Mouse (Mus musculus) liver, embryonic 13.5 days (tissue): ENCODE measurements at regions not wholly inside any gene's neighbourhood (a gene's known extent, or its start where the extent isn't known, plus 50 kb on each side); places are given as distances from the start of the nearest gene placed in this dataset.

ENCODE experiments used
- ATAC-seq: fragments of 200-750 bp; cut with Nextera tagmentation; 2 replicates; pipeline ENCODE4 v1.8.0; 2017; ENCODE audit warnings: low read depth, mild to moderate bottlenecking, moderate number of reproducible peaks, moderate library complexity
- DNase-seq: peaks from one replicate; pipeline ENCODE4 v3.0.0; 2022
- H3K27ac ChIP-seq: fragments of 300-500 bp; sonication (generic); 2 replicates; pipeline ENCODE4 v1.5.1; 2015; ENCODE audit warnings: moderate library complexity, mild to moderate bottlenecking, inconsistent platforms
- H3K27me3 ChIP-seq: fragments of 300-500 bp; sonication (generic); 2 replicates; pipeline ENCODE4 v1.6.1; 2015; ENCODE audit warnings: mild to moderate bottlenecking, inconsistent platforms
- H3K36me3 ChIP-seq: fragments of 300-500 bp; sonication (generic); 2 replicates; pipeline ENCODE4 v1.6.1; 2015; ENCODE audit warnings: mild to moderate bottlenecking, inconsistent platforms
- H3K4me1 ChIP-seq: fragments of 300-500 bp; sonication (generic); replicated peaks from 2 replicates; pipeline ENCODE4 v1.6.1; 2015; ENCODE audit warnings: inconsistent platforms
- H3K4me2 ChIP-seq: fragments of 300-500 bp; sonication (generic); 2 replicates; pipeline ENCODE4 v1.6.1; 2015; ENCODE audit warnings: inconsistent platforms, mild to moderate bottlenecking, moderate library complexity
- H3K4me3 ChIP-seq: fragments of 300-500 bp; sonication (generic); replicated peaks from 2 replicates; pipeline ENCODE4 v1.5.1; 2015; ENCODE audit warnings: mild to moderate bottlenecking, inconsistent platforms
- H3K9ac ChIP-seq: fragments of 300-500 bp; sonication (generic); 2 replicates; pipeline ENCODE4 v1.6.1; 2015; ENCODE audit warnings: mild to moderate bottlenecking, inconsistent platforms
- H3K9me3 ChIP-seq: fragments of 300-500 bp; sonication (generic); replicated peaks from 2 replicates; pipeline ENCODE4 v1.6.1; 2016; ENCODE audit warnings: inconsistent platforms
- WGBS: fragments of 180-500 bp; shearing (Covaris S2); methylation state at CpG from one replicate; pipeline ENCODE4 v1.1.7; 2015; ENCODE audit not compliant: insufficient replicate concordance; 5-methylcytosine and 5-hydroxymethylcytosine counted together

DNA sequence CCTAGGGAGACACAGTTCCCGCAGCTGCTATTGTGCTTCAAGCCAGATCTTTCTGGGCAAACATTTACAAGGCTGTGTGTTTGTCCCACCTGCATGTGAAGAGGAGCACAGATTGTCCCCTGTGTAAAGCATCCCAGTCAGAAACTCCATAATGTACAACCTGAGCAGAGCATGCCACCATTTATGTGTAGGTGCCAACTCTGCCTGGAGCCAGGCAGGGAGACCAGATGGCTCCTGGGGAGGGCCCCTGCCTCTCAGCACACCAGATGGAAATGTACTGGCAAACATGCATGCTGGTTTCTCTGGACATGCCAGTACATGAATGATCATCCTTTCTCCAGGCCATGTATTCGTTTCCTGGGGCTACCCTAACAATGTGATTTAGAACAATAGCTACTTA lies 98.6 kb upstream of the Foxp3 start:
- H3K4me2 ChIP-seq: no peak overlapping the region
- no peak for ATAC-seq
- H3K9me3 ChIP-seq: no peaks in the 10 kb centered on the region

DNA sequence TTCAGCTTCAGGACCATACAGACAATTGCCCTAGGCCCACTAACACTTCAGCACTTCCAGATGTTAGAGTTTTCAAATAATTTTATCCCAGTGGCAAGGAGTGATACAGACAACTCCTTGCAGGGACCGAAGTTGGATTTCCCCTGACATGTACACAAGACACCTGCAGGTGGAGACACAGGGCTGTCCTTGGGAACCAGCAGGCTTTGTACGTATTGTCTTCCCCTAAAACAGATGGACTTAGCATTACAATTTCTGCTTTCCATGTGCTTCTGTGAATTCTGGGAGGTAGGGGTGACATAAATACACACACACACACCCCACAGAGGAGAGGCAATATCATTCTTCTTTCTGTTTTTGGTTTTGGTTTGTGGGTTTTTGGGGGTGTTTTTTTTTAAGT lies 98.2 kb upstream of the Usp27x start:
- WGBS: 32% methylated on average over 2 of the region's 2 CpGs
- H3K4me3 ChIP-seq: no peak overlapping the region
- no peaks in the 10 kb centered on the region for H3K4me1 ChIP-seq
- H3K27me3 ChIP-seq: no peaks in the 10 kb centered on the region
- H3K9ac ChIP-seq: no peak overlapping the region
- no peaks in the 10 kb centered on the region for H3K9me3 ChIP-seq
- ATAC-seq (no peak), DNase-seq (no peak)
- no peak overlapping the region for H3K27ac ChIP-seq
- no peak overlapping the region for H3K4me2 ChIP-seq
- no peaks in the 10 kb centered on the region for H3K36me3 ChIP-seq

More for the DNA sequence above, 98.6 kb upstream of the Foxp3 start:
- WGBS: 63% methylated on average over 2 of the region's 2 CpGs
- Histone ChIP-seq H3K36me3 (no peaks in the 10 kb centered on the region), H3K4me3 (no peak overlapping the region), H3K27me3 (no peaks in the 10 kb centered on the region), H3K4me1 (no peaks in the 10 kb centered on the region), H3K9ac (no peak overlapping the region), H3K27ac (no peak overlapping the region)
- no peak for DNase-seq

- no peak overlapping the region for H3K27ac ChIP-seq
- H3K9me3 ChIP-seq: no peaks in the 10 kb centered on the region
- no peaks in the 10 kb centered on the region for H3K27me3 ChIP-seq
- no peak overlapping the region for H3K4me2 ChIP-seq
- no peak overlapping the region for H3K9ac ChIP-seq
- H3K4me3 ChIP-seq: no peak overlapping the region
- ATAC-seq (no peak), DNase-seq (no peak)
- H3K36me3 ChIP-seq: no peaks in the 10 kb centered on the region
- H3K4me1 ChIP-seq: no peaks in the 10 kb centered on the region
- WGBS: 51% methylated on average over 1 of the region's 1 CpGs
Measured at GRCm38 (mm10) chrX:7469801-7470200, 94.2 kb upstream of the Usp27x start.

DNA sequence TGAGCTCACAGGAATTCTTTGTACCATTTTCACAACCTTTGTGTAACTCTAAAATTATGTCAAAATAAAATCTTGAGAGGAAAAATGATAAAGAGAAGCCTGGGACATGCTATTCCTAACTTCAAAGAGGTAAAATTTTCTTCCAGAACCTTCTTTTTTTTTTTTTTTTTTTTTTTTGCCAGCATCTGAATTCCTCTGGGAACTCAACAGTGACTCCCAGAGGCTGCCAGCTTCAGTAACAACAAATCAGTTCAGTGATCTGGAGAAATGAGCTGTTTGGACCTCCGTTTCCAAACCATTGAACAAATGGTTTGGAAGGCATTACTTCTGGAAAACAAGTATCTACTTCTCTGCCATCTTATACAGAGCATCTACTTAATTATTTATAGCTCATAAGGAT lies 92.4 kb upstream of the Usp27x start:
- Histone ChIP-seq H3K4me2 (no peak overlapping the region), H3K4me3 (no peak overlapping the region), H3K4me1 (no peaks in the 10 kb centered on the region), H3K9me3 (no peaks in the 10 kb centered on the region), H3K27me3 (no peaks in the 10 kb centered on the region), H3K27ac (no peak overlapping the region), H3K9ac (no peak overlapping the region), H3K36me3 (no peaks in the 10 kb centered on the region)
- WGBS: 55% methylated on average over 1 of the region's 1 CpGs
- DNase-seq (no peak), ATAC-seq (no peak)

DNA sequence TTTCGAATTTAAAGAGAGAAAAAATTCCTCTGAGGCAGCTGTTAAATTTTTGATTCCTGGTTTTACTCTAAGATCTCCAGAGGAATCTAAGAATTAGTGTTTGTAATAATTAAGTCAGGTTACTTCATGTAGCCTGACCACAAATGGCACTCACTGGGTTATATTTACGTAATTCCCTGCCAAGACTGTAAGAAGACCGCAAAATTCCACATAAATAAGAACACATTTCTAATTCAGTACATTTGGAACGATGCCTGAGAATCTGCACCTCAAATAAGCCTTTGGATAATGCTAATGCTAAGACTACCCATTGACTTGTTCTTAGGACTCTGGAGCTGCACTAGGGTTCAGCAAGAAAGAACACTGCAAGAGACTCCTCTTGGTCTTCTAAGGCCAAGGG lies 81.2 kb upstream of the Usp27x start:
- no peaks in the 10 kb centered on the region for H3K9me3 ChIP-seq
- no peak overlapping the region for H3K9ac ChIP-seq
- H3K27me3 ChIP-seq: no peaks in the 10 kb centered on the region
- 64% methylated on average over 4 of the region's 4 CpGs for WGBS
- no peaks in the 10 kb centered on the region for H3K36me3 ChIP-seq
- no peak overlapping the region for H3K27ac ChIP-seq
- H3K4me1 ChIP-seq: no peaks in the 10 kb centered on the region
- no peak for DNase-seq
- H3K4me2 ChIP-seq: no peak overlapping the region
- H3K4me3 ChIP-seq: no peak overlapping the region
- no peak for ATAC-seq

DNA sequence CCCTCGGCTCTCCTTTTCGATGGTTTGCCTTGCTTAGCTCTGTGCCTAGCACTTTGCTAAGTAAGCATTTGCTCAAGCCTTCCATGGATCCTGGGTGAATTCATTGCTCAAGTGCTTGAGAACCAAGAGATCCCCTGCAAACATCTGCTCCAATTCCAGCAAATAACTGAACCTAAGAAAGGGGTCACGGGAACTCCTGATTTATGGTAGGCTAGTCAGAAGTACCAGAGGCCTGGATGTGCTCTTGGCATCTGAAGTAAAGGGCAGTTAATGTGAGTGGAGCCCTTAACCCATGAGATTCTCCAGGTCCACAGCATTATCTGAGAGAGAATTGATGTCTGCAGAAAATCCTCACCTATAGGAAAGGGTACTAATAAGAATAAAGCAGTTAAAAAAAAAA lies 69.4 kb upstream of the Usp27x start:
- no peaks in the 10 kb centered on the region for H3K9me3 ChIP-seq
- ATAC-seq (no peak), DNase-seq (no peak)
- H3K4me3 ChIP-seq: no peak overlapping the region
- no peaks in the 10 kb centered on the region for H3K27me3 ChIP-seq
- H3K4me1 ChIP-seq: no peaks in the 10 kb centered on the region
- no peak overlapping the region for H3K4me2 ChIP-seq
- no peak overlapping the region for H3K27ac ChIP-seq
- H3K36me3 ChIP-seq: no peaks in the 10 kb centered on the region
- 59% methylated on average over 3 of the region's 3 CpGs for WGBS
- no peak overlapping the region for H3K9ac ChIP-seq

GRCm38 (mm10) chrX:7444583-7444982 lies 69.0 kb upstream of the Usp27x start:
- Histone ChIP-seq H3K36me3 (no peaks in the 10 kb centered on the region), H3K9ac (no peak overlapping the region), H3K4me1 (no peaks in the 10 kb centered on the region), H3K4me2 (no peak overlapping the region), H3K4me3 (no peak overlapping the region), H3K27ac (peak overlapping the region; percentile 34; the same call in 1 of the 2 replicates), H3K9me3 (no peaks in the 10 kb centered on the region), H3K27me3 (no peaks in the 10 kb centered on the region)
- ATAC-seq: no peak
- no peak for DNase-seq
- WGBS: 39% methylated on average over 5 of the region's 6 CpGs

GRCm38 (mm10) chrX:7443996-7444421 lies 68.4 kb upstream of the Usp27x start:
- no peaks in the 10 kb centered on the region for H3K27me3 ChIP-seq
- H3K27ac ChIP-seq: peak overlapping the region; percentile 34; the same call in 1 of the 2 replicates
- no peaks in the 10 kb centered on the region for H3K4me1 ChIP-seq
- no peak overlapping the region for H3K9ac ChIP-seq
- WGBS: 27% methylated on average over 6 of the region's 6 CpGs
- H3K4me2 ChIP-seq: no peak overlapping the region
- H3K4me3 ChIP-seq: no peak overlapping the region
- no peaks in the 10 kb centered on the region for H3K9me3 ChIP-seq
- DNase-seq: no peak
- no peak for ATAC-seq
- H3K36me3 ChIP-seq: no peaks in the 10 kb centered on the region

DNA sequence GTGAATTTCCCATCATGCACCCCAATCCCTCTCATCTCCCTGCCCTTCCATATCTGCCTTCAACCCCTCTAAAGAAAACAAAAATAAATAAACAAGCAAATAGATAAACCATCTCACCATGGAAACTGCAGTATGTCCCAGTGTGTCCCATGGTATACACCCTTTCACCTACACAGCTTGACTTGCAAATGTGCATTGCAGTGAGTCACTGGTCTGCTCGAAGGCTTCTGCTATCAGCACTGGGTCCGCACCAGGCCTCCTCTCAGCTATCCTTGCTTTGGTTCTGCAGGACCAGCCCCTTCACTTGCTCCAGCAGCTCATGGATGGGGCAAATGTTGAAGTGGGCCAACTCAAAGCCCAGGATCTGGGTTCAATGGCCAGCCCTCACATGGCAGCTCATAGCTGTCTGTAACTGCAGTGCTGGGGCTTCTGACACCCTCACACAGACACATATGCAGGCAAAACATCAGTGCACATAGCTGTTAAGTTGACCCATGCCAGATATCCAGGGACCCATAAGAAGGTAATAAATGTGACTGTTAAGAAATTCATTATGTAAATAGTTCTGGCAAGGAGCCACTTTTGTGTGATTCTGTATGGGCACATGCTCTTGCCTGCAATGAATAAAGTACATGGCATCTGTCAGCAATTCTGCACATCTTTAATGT lies 59.9 kb upstream of the Usp27x start:
- H3K4me2 ChIP-seq: no peak overlapping the region
- H3K9me3 ChIP-seq: no peaks in the 10 kb centered on the region
- DNase-seq (no peak), ATAC-seq (no peak)
- no peak overlapping the region for H3K4me3 ChIP-seq
- H3K4me1 ChIP-seq: no peaks in the 10 kb centered on the region
- H3K36me3 ChIP-seq: no peaks in the 10 kb centered on the region
- H3K9ac ChIP-seq: no peak overlapping the region
- 66% methylated on average over 2 of the region's 2 CpGs for WGBS
- H3K27me3 ChIP-seq: no peaks in the 10 kb centered on the region
- no peak overlapping the region for H3K27ac ChIP-seq

GRCm38 (mm10) chrX:7434268-7434667 lies 58.6 kb upstream of the Usp27x start:
- Histone ChIP-seq H3K9me3 (no peaks in the 10 kb centered on the region), H3K4me1 (no peaks in the 10 kb centered on the region), H3K4me3 (no peak overlapping the region), H3K4me2 (no peak overlapping the region), H3K36me3 (no peaks in the 10 kb centered on the region), H3K9ac (no peak overlapping the region), H3K27me3 (no peaks in the 10 kb centered on the region), H3K27ac (no peak overlapping the region)
- 21% methylated on average over 2 of the region's 2 CpGs for WGBS
- DNase-seq (no peak), ATAC-seq (no peak)

GRCm38 (mm10) chrX:7430456-7430855 lies 54.8 kb upstream of the Usp27x start:
- Histone ChIP-seq H3K4me3 (no peak overlapping the region), H3K4me1 (no peaks in the 10 kb centered on the region), H3K27me3 (no peaks in the 10 kb centered on the region), H3K9me3 (no peaks in the 10 kb centered on the region), H3K36me3 (no peaks in the 10 kb centered on the region), H3K4me2 (no peak overlapping the region), H3K27ac (no peak overlapping the region), H3K9ac (no peak overlapping the region)
- DNase-seq (no peak), ATAC-seq (no peak)
- WGBS: 10% methylated on average over 1 of the region's 1 CpGs

DNA sequence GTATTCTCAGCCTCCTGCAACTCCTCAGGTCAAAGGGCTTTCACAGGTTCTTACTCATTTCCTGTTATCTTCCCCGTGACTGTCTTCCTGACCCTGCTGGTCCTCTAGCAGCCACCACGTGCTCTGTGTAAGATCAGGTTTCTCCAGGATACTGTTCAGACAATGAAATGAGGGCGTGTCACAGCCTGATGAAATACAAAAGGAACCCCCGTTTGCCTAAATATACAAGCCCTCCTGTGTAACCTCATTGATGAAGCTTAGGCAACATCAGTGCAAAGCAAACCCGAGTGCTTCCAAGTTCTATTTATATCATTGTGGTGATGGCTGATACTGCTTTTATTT lies 53.9 kb upstream of the Usp27x start:
- Histone ChIP-seq H3K9ac (no peak overlapping the region), H3K27ac (no peak overlapping the region), H3K4me3 (no peak overlapping the region), H3K4me2 (no peak overlapping the region), H3K27me3 (no peaks in the 10 kb centered on the region), H3K9me3 (no peaks in the 10 kb centered on the region), H3K4me1 (no peaks in the 10 kb centered on the region), H3K36me3 (no peaks in the 10 kb centered on the region)
- ATAC-seq: no peak
- 17% methylated on average over 5 of the region's 5 CpGs for WGBS
- no peak for DNase-seq
